Mouse (Mus musculus) adrenal gland, postnatal 14 days (tissue): ENCODE results near the gene Ypel3. TPM values are rescaled to one million over a fixed set of nuclear protein-coding genes. Genes with fewer than 3 reads are reported as not detected.
A peak's percentile ranks its signal among the peaks of the same experiment; 100 is the strongest.
"Not testable (repeated sequence)": the region's sequence is repeated elsewhere in the genome, so short reads cannot be mapped to it uniquely, and the experiment has no call there.

Experiments used
- DNase-seq: peaks from one replicate; pipeline ENCODE4 v3.0.0; 2021; ENCODE audit warnings: mixed read lengths
- long read RNA-seq, 2 experiments: library from polyadenylated mRNA; stranded (forward); transcript quantifications; one replicate each; pipeline ENCODE4 v2.0.0; 2021
- total RNA-seq: library from RNA; stranded (reverse); gene quantifications from 2 replicates; pipeline ENCODE4 v1.2.3, GENCODE M21; 2021

Ypel3 gene
- total RNA-seq, result 129 and 173 TPM in 2 replicates
- long read RNA-seq, experiment 1, transcript Ypel3-203 (4 exons, 1,594 nt), result minor isoform, 10 of 194 reads
- long read RNA-seq, experiment 1, transcript Ypel3-210 (5 exons, 1,050 nt), result minor isoform, 5 of 194 reads
- long read RNA-seq, experiment 1, transcript Ypel3-201 (5 exons, 973 nt), result major isoform, 157 of 194 reads
- long read RNA-seq, experiment 1, partial matches to known transcripts, result 2 of 194 reads
- long read RNA-seq, experiment 1, other reads (novel, unspliced or antisense), result 18 of 194 reads
- long read RNA-seq, experiment 2, transcript Ypel3-201 (5 exons, 973 nt), result major isoform, 91 of 123 reads
- long read RNA-seq, experiment 2, transcript Ypel3-210 (5 exons, 1,050 nt), result minor isoform, 5 of 123 reads
- long read RNA-seq, experiment 2, transcript Ypel3-203 (4 exons, 1,594 nt), result minor isoform, 5 of 123 reads
- long read RNA-seq, experiment 2, partial matches to known transcripts, result 6 of 123 reads
- long read RNA-seq, experiment 2, other reads (novel, unspliced or antisense), result 14 of 123 reads

- peak; percentile 98 for DNase-seq
Measured at GRCm38 (mm10) chr7:126776598-126777057, at the start of gene Ypel3. Gene Ypel3, plus strand, starts transcription at chr7:126776955.

DNA sequence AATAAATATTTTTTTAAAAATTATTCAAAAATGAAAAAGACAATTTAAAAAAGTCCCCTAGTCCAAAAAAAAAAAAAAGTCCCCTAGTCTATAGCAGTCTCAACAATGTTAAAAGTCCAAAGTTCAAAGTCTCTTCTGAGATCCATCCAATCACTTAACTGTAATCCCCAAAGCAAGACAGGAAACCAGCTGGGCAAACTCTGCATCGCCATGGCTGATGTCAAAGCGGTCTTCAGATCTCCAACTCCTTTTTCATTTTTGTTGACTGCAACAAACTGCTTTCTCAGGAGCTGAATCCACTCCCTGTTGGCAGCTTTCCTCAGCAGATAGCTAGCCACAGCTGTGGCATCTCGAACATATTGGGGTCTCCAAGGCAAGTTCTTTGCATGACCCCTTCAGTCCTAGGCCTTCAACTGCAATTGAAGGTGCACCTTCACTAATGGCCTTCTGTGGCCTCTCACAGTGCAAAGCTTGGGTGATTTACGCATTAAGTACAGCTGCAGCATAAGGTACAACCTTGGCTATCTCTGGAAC is 46.4 kb upstream of the Ypel3 start:
- not testable (repeated sequence) for DNase-seq

DNA sequence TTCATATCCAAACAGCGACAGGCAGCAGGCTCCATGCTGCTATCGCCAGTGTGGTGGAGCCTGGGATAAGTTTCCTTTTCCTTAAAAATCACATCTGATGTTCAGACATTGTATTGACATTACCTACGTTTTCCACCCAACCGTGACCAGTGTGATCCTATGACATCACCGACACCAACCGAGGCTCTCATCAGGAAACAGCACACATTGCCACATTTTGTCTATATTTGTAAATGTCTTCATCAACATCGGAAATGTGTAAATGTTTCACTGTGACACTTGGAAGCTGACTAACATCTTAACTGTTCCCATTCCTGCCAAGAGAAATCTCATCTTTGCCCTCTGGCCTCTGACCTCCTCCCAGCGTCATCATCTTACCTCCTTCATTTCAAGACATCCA is 40.6 kb upstream of the Ypel3 start:
- DNase-seq, result no peak

- DNase-seq, result no peak
Measured at GRCm38 (mm10) chr7:126739551-126739950, 37.2 kb upstream of the Ypel3 start.

GRCm38 (mm10) chr7:126740132-126740735 is 36.5 kb upstream of the Ypel3 start:
- DNase-seq, result no peak

- DNase-seq, result no peak
Measured at GRCm38 (mm10) chr7:126740977-126741376, 35.8 kb upstream of the Ypel3 start.

GRCm38 (mm10) chr7:126741452-126741851 is 35.3 kb upstream of the Ypel3 start:
- DNase-seq, result no peak

DNA sequence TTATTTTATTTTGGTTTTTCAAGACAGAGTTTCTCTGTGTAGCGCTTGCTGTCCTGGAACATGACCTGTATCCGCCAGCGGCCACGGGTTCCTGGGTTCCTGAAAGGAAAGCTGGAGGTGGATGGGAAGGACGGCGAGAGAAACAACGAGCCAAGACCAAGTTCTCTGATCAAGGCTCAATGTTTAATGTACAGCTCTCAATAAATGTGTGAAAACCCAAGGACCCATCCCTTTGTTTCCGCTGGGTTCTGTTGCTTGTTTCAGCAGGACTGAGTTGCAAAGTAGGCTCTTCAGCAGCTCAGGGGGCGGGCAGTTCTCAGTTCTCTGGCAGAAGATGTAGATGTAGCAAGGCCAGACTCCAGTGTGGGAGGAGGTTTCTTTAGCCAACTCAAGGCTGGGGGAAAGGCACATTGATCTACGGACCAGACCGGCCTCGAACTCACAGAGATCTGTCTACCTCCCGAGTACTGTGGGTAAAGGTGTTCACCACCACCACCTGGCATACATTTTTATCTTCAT is 34.7 kb upstream of the Ypel3 start:
- no peak for DNase-seq

DNA sequence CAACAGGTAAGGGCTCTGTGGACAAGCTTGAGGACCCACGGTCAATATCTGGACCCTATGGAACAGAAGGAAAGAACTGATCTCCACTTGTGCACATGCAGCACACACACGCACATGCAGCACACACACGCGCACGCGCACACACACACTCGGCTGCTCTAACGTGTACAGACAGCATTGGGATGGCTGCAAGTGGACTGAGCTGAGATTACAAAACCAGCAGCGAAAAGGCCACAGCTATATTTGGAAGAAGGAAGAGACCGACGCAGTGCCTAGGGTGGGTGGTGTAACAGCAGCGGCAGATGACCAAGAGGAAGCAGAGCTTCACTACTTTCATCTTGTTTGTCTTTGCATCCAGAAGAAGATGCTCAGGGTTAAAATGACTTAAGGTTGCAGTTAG is 30.7 kb upstream of the Ypel3 start:
- DNase-seq, result no peak

DNA sequence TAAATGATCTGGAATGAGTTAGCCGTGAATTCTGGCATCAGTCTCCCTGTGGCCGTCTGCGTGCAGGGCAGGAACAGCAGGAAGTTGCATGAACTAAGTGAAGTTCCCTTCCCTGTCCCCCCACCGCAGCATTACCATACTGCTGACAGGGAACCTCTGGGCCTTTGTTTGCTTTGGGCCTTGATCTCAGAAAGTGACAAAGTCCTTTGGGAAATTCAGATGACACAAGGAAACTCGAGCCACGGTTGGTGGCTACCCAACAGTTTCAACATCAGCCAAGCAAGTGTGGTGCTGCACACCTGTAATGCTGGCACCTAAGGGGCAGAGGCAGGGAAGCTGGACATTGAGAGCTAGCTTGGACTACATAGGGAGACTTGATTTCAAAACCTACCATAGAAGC is 30.0 kb upstream of the Ypel3 start:
- DNase-seq, result no peak

- no peak for DNase-seq
Measured at GRCm38 (mm10) chr7:126748824-126749223, 27.9 kb upstream of the Ypel3 start.

DNA sequence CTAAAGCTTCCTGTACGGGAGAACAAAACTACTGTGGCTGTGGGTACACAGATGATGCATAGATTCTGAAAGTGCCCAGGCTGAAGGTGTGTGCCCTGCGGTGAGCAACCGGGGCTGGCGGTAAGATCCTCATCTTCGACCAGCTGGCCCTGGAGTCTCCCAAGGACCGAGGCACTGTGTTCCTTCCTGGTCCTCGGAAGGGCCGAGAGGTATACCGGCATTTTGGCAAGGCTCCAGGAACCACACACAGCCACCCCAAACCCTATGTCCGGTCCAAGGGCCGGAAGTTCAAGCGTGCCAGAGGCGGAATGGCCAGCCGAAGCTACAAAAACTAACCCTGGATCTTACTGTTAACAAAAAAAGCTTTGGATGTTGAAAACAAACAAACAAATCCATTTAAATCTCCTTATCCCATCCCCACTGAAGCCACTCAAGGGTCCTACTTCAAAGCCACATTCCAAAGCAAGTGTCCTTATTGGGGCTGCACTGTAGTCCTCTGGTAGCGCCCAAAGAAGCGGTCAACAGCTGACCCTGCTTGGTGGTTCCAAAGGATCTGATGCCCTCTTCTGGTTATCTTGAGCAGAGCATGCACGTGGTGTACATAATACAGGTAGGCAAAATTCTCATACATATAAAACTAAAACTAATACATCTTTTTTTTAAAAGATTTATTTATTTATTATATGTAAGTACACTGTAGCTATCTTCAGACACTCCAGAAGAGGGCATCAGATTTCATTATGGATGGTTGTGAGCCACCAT is 27.0 kb upstream of the Ypel3 start:
- no peak for DNase-seq

DNA sequence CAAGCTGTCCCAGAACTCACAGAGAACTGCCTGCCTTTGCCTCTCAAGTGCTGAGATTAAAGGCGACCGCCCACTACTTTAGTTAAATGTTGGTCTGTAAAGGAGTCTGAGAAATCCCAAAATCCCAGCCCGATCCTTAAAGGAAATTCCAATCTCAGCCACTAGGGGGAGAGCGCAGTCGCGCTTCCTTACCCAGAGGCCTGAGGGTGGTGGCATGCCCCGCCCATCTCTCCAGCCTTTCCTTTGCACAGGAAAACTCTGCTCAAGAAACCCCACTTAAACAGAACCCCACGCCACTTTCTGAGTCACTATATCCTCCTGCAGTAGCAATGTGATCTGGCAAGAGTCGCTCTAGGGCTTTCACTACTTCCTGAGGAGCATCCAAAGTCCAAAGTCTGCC is 21.9 kb upstream of the Ypel3 start:
- DNase-seq, result peak; percentile 87

GRCm38 (mm10) chr7:126758539-126758938 is 18.2 kb upstream of the Ypel3 start:
- DNase-seq, result no peak

GRCm38 (mm10) chr7:126759050-126759671 is 17.6 kb upstream of the Ypel3 start, which contains the start of gene Mapk3:
Gene Mapk3, plus strand, starts transcription at chr7:126759601.
- peak; percentile 95 for DNase-seq

DNA sequence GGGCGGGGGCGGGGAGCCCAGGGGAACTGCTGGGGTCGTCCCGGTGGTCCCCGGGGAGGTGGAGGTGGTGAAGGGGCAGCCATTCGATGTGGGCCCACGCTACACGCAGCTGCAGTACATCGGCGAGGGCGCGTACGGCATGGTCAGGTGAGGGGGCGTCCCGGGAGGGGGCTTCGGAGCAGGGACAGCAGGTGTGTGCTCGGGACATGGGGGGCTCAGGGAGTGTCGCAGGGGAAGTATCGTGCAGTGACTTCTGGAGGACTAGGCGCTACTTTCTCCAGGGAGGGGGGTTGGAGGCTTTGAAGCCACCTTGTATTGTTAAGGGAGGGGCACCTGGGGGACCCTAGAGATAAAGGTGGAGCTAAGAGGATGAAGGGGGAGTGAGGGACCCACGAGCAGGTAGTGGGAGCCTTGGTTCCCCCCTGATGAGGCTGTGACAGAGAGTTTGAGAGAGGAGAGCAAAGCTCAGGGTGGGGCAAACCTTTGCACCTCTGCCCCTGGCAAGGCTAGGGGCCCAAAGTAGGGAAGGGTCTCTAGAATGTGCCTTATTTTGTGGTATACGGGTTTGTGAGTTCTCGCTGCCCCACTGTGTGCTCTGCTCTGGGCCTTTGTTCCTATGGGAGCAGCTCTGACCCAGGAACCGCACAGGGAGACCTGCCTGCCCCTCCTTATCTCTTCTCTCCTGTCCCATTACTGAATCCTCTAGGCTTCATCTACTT is 16.9 kb upstream of the Ypel3 start:
- DNase-seq, result no peak

DNA sequence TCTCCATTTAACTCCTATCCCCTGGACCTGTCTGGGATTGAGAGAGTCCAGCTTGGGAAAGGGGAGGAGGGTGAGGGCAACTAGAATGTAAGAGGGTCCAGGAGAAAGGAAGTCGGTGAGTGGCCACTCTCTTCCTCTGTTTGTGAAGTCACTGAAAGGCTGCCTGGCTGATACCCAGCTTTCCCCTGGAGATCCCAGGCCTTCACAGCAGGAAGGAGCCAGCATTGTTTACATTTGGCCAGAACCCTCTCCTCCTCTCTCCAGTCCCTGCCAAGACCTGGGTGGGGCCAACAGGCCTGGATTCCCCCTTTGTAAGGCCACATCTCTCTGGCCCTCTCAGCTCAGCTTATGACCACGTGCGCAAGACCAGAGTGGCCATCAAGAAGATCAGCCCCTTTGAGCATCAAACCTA is 16.4 kb upstream of the Ypel3 start:
- peak; percentile 73 for DNase-seq

- peak; percentile 56 for DNase-seq
Measured at GRCm38 (mm10) chr7:126760956-126761355, 15.8 kb upstream of the Ypel3 start.

DNA sequence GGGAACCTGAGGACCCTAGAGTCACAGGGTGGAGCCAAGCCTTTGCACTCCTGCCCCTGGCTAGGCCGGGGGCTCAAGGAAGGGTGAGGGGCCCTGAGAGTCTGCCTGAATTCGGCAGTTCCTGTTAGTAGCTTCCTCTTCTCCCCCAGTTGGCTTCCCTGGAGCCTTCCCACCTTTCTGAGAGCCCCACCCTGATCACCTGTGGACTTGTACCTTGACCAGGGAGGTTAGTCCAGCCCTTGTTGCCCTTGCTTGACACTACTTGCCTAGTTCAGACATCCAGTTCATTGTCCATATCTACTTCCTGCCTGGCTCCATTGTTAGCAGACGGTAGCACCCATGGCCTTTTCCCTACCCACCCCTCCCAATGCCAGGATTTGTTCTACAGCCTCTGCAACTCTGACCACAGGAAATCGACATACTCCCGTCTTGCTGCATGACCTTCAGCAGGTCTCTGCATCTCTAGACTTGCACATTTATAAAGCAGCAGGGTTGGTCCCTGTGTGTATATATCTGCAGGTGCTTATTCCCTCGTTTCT is 15.2 kb upstream of the Ypel3 start:
- DNase-seq, result no peak

DNA sequence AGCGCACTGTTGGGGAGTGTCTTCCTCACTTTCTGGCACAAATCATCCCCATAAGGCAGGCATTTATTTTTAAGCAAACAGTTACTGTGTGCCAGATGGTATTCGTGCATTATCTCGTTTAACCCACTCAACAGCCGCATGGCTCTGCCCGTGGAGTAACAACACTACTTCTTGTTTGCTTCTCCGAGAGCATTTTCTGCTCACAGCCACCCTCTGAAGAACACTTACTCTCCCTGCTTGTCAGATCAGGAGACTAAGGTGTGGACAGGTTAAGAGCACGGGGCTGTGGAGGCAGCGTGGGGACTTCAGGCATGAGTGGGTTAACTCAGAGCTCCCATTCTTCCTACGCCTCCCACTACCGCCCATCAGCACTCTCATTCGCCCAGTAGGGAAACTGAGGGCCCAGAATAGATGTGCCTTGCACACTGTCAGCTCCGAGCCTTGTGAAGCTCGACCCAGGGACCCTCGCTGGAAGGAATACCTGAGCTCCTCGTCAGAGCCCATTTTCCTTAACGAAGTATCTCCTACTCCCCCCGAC is 14.2 kb upstream of the Ypel3 start:
- DNase-seq, result no peak
